Mouse (Mus musculus) hindbrain, embryonic 15.5 days (tissue): ENCODE data around the gene Tmem81. TPM values are rescaled to one million over a fixed set of nuclear protein-coding genes. Genes with fewer than 3 reads are reported as not detected.
"Not testable (repeated sequence)": the region's sequence is repeated elsewhere in the genome, so short reads cannot be mapped to it uniquely, and the experiment has no call there.

Experiments used
- ATAC-seq: fragments of 200-750 bp; cut with Nextera tagmentation; 2 replicates; pipeline ENCODE4 v1.8.0; 2017; ENCODE audit warnings: low read depth, moderate number of reproducible peaks, moderate TSS enrichment; ENCODE audit not compliant: low FRiP score
- H3K27ac ChIP-seq: fragments of 300-500 bp; sonication (generic); replicated peaks from 2 replicates; pipeline ENCODE4 v1.5.1; 2015; ENCODE audit warnings: mild to moderate bottlenecking, inconsistent platforms
- H3K27me3 ChIP-seq: fragments of 300-500 bp; sonication (generic); 2 replicates; pipeline ENCODE4 v1.6.1; 2015; ENCODE audit warnings: control low read depth, inconsistent platforms
- H3K36me3 ChIP-seq: fragments of 300-500 bp; sonication (generic); 2 replicates; pipeline ENCODE4 v1.6.1; 2015; ENCODE audit warnings: control low read depth, inconsistent platforms
- H3K4me1 ChIP-seq: fragments of 300-500 bp; sonication (generic); replicated peaks from 2 replicates; pipeline ENCODE4 v1.6.1; 2015; ENCODE audit warnings: control low read depth, inconsistent platforms
- H3K4me2 ChIP-seq: fragments of 300-500 bp; sonication (generic); 2 replicates; pipeline ENCODE4 v1.6.1; 2015; ENCODE audit warnings: moderate library complexity, mild to moderate bottlenecking, inconsistent platforms
- H3K4me3 ChIP-seq: fragments of 300-500 bp; sonication (generic); 2 replicates; pipeline ENCODE4 v1.5.1; 2015; ENCODE audit warnings: mild to moderate bottlenecking, inconsistent platforms
- H3K9ac ChIP-seq: fragments of 300-500 bp; sonication (generic); 2 replicates; pipeline ENCODE4 v1.6.1; 2015; ENCODE audit warnings: inconsistent platforms
- H3K9me3 ChIP-seq: fragments of 300-500 bp; sonication (generic); 2 replicates; pipeline ENCODE4 v1.6.1; 2016; ENCODE audit warnings: control low read depth, inconsistent platforms
- WGBS: fragments of 180-500 bp; shearing (Covaris S2); methylation state at CpG from one replicate; pipeline ENCODE4 v1.1.7; 2015; 5-methylcytosine and 5-hydroxymethylcytosine counted together
- polyA plus RNA-seq: library from polyadenylated mRNA; unstranded; fragments of >200 nt; fragmentation: Nextera tagmentation; extraction: Ambion mirVana; gene quantifications from 2 replicates; pipeline ENCODE4 v1.2.1, GENCODE M21; 2015

Tmem81 gene
- 0.85 and 1.1 TPM in 2 replicates for polyA plus RNA-seq

GRCm38 (mm10) chr1:132506058-132506457 is at the start of gene Tmem81:
Gene Tmem81 (plus strand): TSS chr1:132506230.
- Histone ChIP-seq H3K36me3 (peaks cover 41% of the 10 kb centered on the region), H3K9me3 (no peaks in the 10 kb centered on the region), H3K4me2 (no peak within 1 kb of the TSS), H3K9ac (no peak within 1 kb of the TSS), H3K27ac (no peak within 1 kb of the TSS), H3K27me3 (no peaks in the 10 kb centered on the region), H3K4me3 (no peak within 1 kb of the TSS), H3K4me1 (0 out of 2 replicates have a peak, but pooled peaks cover under 1% of the 10 kb centered on the region)
- 90% methylated on average over 7 of the region's 7 CpGs for WGBS
- no peak for ATAC-seq

GRCm38 (mm10) chr1:132464651-132465050 is 41.4 kb upstream of the Tmem81 start:
- no peaks in the 10 kb centered on the region for H3K27me3 ChIP-seq
- no peaks in the 10 kb centered on the region for H3K9me3 ChIP-seq
- H3K4me1 ChIP-seq = no peaks in the 10 kb centered on the region
- peaks cover 42% of the 10 kb centered on the region for H3K36me3 ChIP-seq
- no peak for ATAC-seq
- no peak overlapping the region for H3K27ac ChIP-seq
- H3K4me3 ChIP-seq = no peak overlapping the region
- WGBS = 86% methylated on average over 5 of the region's 5 CpGs
- H3K9ac ChIP-seq = no peak overlapping the region
- no peak overlapping the region for H3K4me2 ChIP-seq

GRCm38 (mm10) chr1:132468926-132469325 is 37.1 kb upstream of the Tmem81 start:
- H3K4me3 ChIP-seq = no peak overlapping the region
- H3K9ac ChIP-seq = no peak overlapping the region
- H3K27me3 ChIP-seq = no peaks in the 10 kb centered on the region
- no peaks in the 10 kb centered on the region for H3K4me1 ChIP-seq
- no peak overlapping the region for H3K27ac ChIP-seq
- no peak overlapping the region for H3K4me2 ChIP-seq
- no peak for ATAC-seq
- H3K36me3 ChIP-seq = peaks cover 15% of the 10 kb centered on the region
- no peaks in the 10 kb centered on the region for H3K9me3 ChIP-seq

GRCm38 (mm10) chr1:132469519-132469918 is 36.5 kb upstream of the Tmem81 start:
- ATAC-seq = no peak

GRCm38 (mm10) chr1:132470031-132470430 is 36.0 kb upstream of the Tmem81 start:
- ATAC-seq, H3K27ac ChIP-seq, H3K4me1 ChIP-seq, H3K9me3 ChIP-seq, H3K9ac ChIP-seq, H3K27me3 ChIP-seq, H3K4me3 ChIP-seq, H3K36me3 ChIP-seq, H3K4me2 ChIP-seq: not testable (repeated sequence)
- WGBS = 94% methylated on average over 1 of the region's 1 CpGs

More at GRCm38 (mm10) chr1:132469519-132469918, 36.5 kb upstream of the Tmem81 start:
- WGBS = 94% methylated on average over 7 of the region's 7 CpGs
- no peaks in the 10 kb centered on the region for H3K4me1 ChIP-seq
- H3K9me3 ChIP-seq = no peaks in the 10 kb centered on the region
- no peak overlapping the region for H3K9ac ChIP-seq
- no peaks in the 10 kb centered on the region for H3K27me3 ChIP-seq
- H3K27ac ChIP-seq = no peak overlapping the region
- H3K4me3 ChIP-seq = no peak overlapping the region
- H3K4me2 ChIP-seq = no peak overlapping the region
- peaks cover 10% of the 10 kb centered on the region for H3K36me3 ChIP-seq

GRCm38 (mm10) chr1:132471032-132471431 is 35.0 kb upstream of the Tmem81 start:
- ATAC-seq = no peak
- Histone ChIP-seq H3K36me3 (no peaks in the 10 kb centered on the region), H3K9ac (no peak overlapping the region), H3K4me2 (no peak overlapping the region), H3K4me3 (no peak overlapping the region), H3K4me1 (peaks cover 7% of the 10 kb centered on the region), H3K9me3 (no peaks in the 10 kb centered on the region), H3K27me3 (no peaks in the 10 kb centered on the region), H3K27ac (no peak overlapping the region)
- 87% methylated on average over 2 of the region's 2 CpGs for WGBS

DNA sequence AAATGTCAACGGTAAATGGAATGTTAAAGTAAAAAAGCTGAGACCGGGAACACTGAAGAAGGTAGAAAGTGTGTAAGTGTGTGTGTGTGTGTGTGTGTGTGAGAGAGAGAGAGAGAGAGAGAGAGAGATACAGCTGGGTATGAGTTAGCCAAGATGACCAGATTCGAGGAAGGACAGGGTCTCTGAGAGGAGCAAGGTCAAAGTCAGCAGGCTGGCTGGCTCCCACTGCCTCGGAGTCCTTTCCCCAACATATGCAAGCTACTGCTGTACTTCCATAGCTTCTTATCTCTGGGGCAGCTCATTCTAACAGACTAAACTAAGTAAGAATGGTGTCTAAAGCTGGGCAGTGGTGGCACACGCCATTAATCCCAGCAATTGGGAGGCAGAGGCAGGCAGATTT is 34.5 kb upstream of the Tmem81 start:
- Histone ChIP-seq H3K36me3 (no peaks in the 10 kb centered on the region), H3K9ac (no peak overlapping the region), H3K27me3 (no peaks in the 10 kb centered on the region), H3K4me1 (peaks cover 12% of the 10 kb centered on the region), H3K4me2 (no peak overlapping the region), H3K9me3 (no peaks in the 10 kb centered on the region), H3K27ac (no peak overlapping the region), H3K4me3 (no peak overlapping the region)
- ATAC-seq = no peak
- WGBS = 90% methylated on average over 5 of the region's 5 CpGs

DNA sequence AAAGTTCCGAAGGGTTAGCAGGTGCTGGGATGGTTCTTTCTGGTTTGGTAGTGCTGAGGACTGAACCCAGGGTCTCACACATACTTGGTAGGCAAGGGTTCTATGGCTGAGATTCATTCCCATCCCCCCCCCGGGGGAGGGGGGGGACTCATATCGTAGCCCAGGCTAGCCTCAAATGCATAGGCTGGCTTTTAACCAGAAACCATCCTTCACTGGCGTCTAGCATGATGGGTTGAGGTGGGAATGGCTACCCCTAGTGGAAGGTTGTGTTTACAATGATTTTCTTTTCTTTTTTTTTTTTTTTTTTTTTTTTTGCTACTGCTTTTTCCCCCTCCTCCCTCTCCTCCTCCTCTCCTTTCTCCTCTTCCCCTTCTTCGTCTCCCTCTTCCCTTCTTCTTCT is 33.5 kb upstream of the Tmem81 start:
- Histone ChIP-seq H3K4me2 (no peak overlapping the region), H3K36me3 (no peaks in the 10 kb centered on the region), H3K27ac (no peak overlapping the region), H3K9me3 (no peaks in the 10 kb centered on the region), H3K4me1 (peaks cover 12% of the 10 kb centered on the region), H3K27me3 (no peaks in the 10 kb centered on the region), H3K4me3 (no peak overlapping the region), H3K9ac (no peak overlapping the region)
- 55% methylated on average over 5 of the region's 5 CpGs for WGBS
- ATAC-seq = no peak

GRCm38 (mm10) chr1:132474496-132474895 is 31.5 kb upstream of the Tmem81 start:
- Histone ChIP-seq H3K9ac (no peak overlapping the region), H3K4me2 (no peak overlapping the region), H3K27me3 (no peaks in the 10 kb centered on the region), H3K4me1 (peaks cover 30% of the 10 kb centered on the region), H3K4me3 (no peak overlapping the region), H3K36me3 (no peaks in the 10 kb centered on the region), H3K27ac (no peak overlapping the region), H3K9me3 (no peaks in the 10 kb centered on the region)
- no peak for ATAC-seq
- WGBS = 83% methylated on average over 1 of the region's 1 CpGs

GRCm38 (mm10) chr1:132476575-132476927 is 29.5 kb upstream of the Tmem81 start:
- WGBS = 6% methylated on average over 9 of the region's 9 CpGs
- Histone ChIP-seq H3K27me3 (no peaks in the 10 kb centered on the region), H3K27ac (peak overlapping the region; percentile 83), H3K9me3 (no peaks in the 10 kb centered on the region), H3K4me1 (peaks cover 30% of the 10 kb centered on the region), H3K4me3 (peak overlapping the region; percentile 93), H3K9ac (peak overlapping the region; percentile 76), H3K4me2 (peak overlapping the region; percentile 87), H3K36me3 (no peaks in the 10 kb centered on the region)
- peak; percentile 72 for ATAC-seq

GRCm38 (mm10) chr1:132476928-132477691 is 28.9 kb upstream of the Tmem81 start, which contains the start of gene Rbbp5:
Gene Rbbp5 (plus strand): TSS chr1:132477365.
- Histone ChIP-seq H3K27me3 (no peaks in the 10 kb centered on the region), H3K27ac (peak within 1 kb of the TSS; percentile 83), H3K4me3 (peak within 1 kb of the TSS; percentile 93), H3K4me1 (peaks cover 30% of the 10 kb centered on the region), H3K4me2 (peak within 1 kb of the TSS; percentile 87), H3K9me3 (no peaks in the 10 kb centered on the region), H3K36me3 (no peaks in the 10 kb centered on the region), H3K9ac (peak within 1 kb of the TSS; percentile 76)
- WGBS = under 1% methylated on average over 43 of the region's 43 CpGs
- peak; percentile 92 for ATAC-seq

DNA sequence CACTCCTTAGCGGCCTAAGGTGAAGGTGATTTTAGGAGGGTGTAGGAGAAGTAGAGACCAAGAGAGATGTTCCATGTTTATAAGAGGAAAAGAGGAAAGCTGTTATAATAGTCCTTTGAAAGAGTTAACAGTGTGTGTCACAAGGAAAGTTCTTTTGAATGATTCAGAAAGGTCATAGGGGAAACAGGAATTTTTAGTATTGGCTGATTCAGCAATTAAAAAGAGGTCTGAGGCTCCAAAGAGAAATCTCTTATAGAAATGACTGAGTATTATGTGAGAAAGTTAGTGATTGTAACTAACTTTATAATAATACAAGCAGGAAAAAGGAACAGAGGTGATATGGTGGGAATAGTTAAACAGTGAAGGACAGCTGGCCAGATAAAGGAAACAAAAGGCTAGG is 26.6 kb upstream of the Tmem81 start:
- Histone ChIP-seq H3K4me1 (peaks cover 30% of the 10 kb centered on the region), H3K4me3 (no peak overlapping the region), H3K27ac (no peak overlapping the region), H3K27me3 (no peaks in the 10 kb centered on the region), H3K4me2 (no peak overlapping the region), H3K9me3 (no peaks in the 10 kb centered on the region), H3K36me3 (0 out of 2 replicates have a peak, but pooled peaks cover under 1% of the 10 kb centered on the region), H3K9ac (no peak overlapping the region)
- ATAC-seq = no peak
- WGBS = 90% methylated on average over 1 of the region's 1 CpGs

- WGBS = 90% methylated on average over 2 of the region's 2 CpGs
Observed at GRCm38 (mm10) chr1:132481619-132482018, 24.4 kb upstream of the Tmem81 start.

More at GRCm38 (mm10) chr1:132481619-132482018, 24.4 kb upstream of the Tmem81 start:
- no peaks in the 10 kb centered on the region for H3K9me3 ChIP-seq
- H3K4me1 ChIP-seq = peaks cover 18% of the 10 kb centered on the region
- ATAC-seq = no peak
- H3K4me3 ChIP-seq = no peak overlapping the region
- peaks cover 10% of the 10 kb centered on the region for H3K36me3 ChIP-seq
- H3K9ac ChIP-seq = no peak overlapping the region
- H3K27me3 ChIP-seq = no peaks in the 10 kb centered on the region
- H3K27ac ChIP-seq = no peak overlapping the region
- no peak overlapping the region for H3K4me2 ChIP-seq
